Mouse (Mus musculus) G1E (cell line): ENCODE data around the gene Tmem150a. TPM values are rescaled to one million over a fixed set of nuclear protein-coding genes. Genes with fewer than 3 reads are reported as not detected.
A peak's percentile ranks its signal among the peaks of the same experiment; 100 is the strongest.

Experiments used
- ATAC-seq: 2 replicates; pipeline ENCODE4 v1.8.0; 2016; ENCODE audit warnings: mild to moderate bottlenecking; ENCODE audit not compliant: insufficient number of reproducible peaks, poor library complexity, low FRiP score, severe bottlenecking; ENCODE audit errors: extremely low read depth
- DNase-seq: peaks from one replicate; pipeline ENCODE4 v3.0.0; 2012; ENCODE audit warnings: low spot score
- H3K27me3 ChIP-seq: 2 replicates; pipeline ENCODE4 v1.6.1; 2012; ENCODE audit warnings: mild to moderate bottlenecking, low read length, inconsistent platforms; ENCODE audit not compliant: insufficient read depth
- H3K36me3 ChIP-seq: replicated peaks from 2 replicates; pipeline ENCODE3; 2012; ENCODE audit warnings: mild to moderate bottlenecking, inconsistent platforms
- H3K4me1 ChIP-seq: 2 replicates; pipeline ENCODE4 v1.6.1; 2012; ENCODE audit warnings: low read depth, low read length, inconsistent platforms, mixed read lengths; ENCODE audit not compliant: insufficient read depth
- H3K4me3 ChIP-seq: 2 replicates; pipeline ENCODE4 v1.5.1; 2012; ENCODE audit warnings: low read depth, mild to moderate bottlenecking, inconsistent platforms, low read length, moderate library complexity, mixed read lengths
- H3K9me3 ChIP-seq: replicated peaks from 2 replicates; pipeline ENCODE4 v1.6.1; 2012; ENCODE audit warnings: inconsistent platforms
- CTCF ChIP-seq: IDR thresholded peaks from 2 replicates; pipeline ENCODE4 v1.5.1; 2012; ENCODE audit warnings: low read depth, low read length, inconsistent platforms, mixed read lengths
- GATA1 ChIP-seq: IDR thresholded peaks from 2 replicates; pipeline ENCODE4 v1.6.1; 2012; ENCODE audit warnings: borderline replicate concordance, low read length, inconsistent platforms, mixed read lengths
- GATA2 ChIP-seq: IDR thresholded peaks from 2 replicates; pipeline ENCODE4 v1.6.1; 2012; ENCODE audit warnings: low read depth, low read length, inconsistent platforms, borderline replicate concordance
- POLR2AphosphoS5 ChIP-seq: IDR thresholded peaks from 2 replicates; pipeline ENCODE4 v1.6.1; 2012; ENCODE audit warnings: low read depth, low read length, inconsistent platforms; ENCODE audit not compliant: insufficient replicate concordance
- TAL1 ChIP-seq: conservative IDR thresholded peaks from 2 replicates; pipeline ENCODE4 v1.6.1; 2012; ENCODE audit warnings: low read depth, low read length, inconsistent platforms, mixed read lengths
- polyA plus RNA-seq: library from polyadenylated mRNA; stranded (reverse); fragments of >175 nt; gene quantifications from 2 replicates; pipeline ENCODE4 v1.2.3, GENCODE M21; 2012
- total RNA-seq, 2 experiments: library from RNA; stranded (forward) in 1 of 2; stranded (reverse) in 1 of 2; fragments of 200-1000 nt in 1 of 2; fragments of >200 nt in 1 of 2; fragmentation: Nextera tagmentation in 1 of 2; gene quantifications; 2 replicates each; pipeline ENCODE4 v1.2.3; 2014 to 2017

Gene Tmem150a
- total and polyA plus RNA-seq, 3 experiments = 0.55 to 6.0 (median 5.1) TPM

- TF ChIP-seq POLR2AphosphoS5 (no peak), GATA2 (no peak), TAL1 (no peak), CTCF (peak; percentile 15; the same call in 1 of the 2 replicates)
- Histone ChIP-seq H3K36me3 (peaks cover 95% of the 10 kb centered on the region), H3K4me1 (peaks cover 16% of the 10 kb centered on the region; the same call in 1 of the 2 replicates), H3K27me3 (no peaks in the 10 kb centered on the region), H3K9me3 (no peaks in the 10 kb centered on the region), H3K4me3 (no peak overlapping the region)
- ATAC-seq (no peak), DNase-seq (peak; percentile 14)
Measured at GRCm38 (mm10) chr6:72319019-72319418, 36.2 kb upstream of the Tmem150a start.

GRCm38 (mm10) chr6:72322936-72323335 is 32.3 kb upstream of the Tmem150a start:
- ATAC-seq (no peak), DNase-seq (no peak)
- Histone ChIP-seq H3K36me3 (peaks cover 98% of the 10 kb centered on the region), H3K4me1 (peaks cover 16% of the 10 kb centered on the region; the same call in 1 of the 2 replicates), H3K4me3 (no peak overlapping the region), H3K9me3 (no peaks in the 10 kb centered on the region), H3K27me3 (no peaks in the 10 kb centered on the region)
- TF ChIP-seq POLR2AphosphoS5 = no peak

GRCm38 (mm10) chr6:72323786-72324508 is 31.3 kb upstream of the Tmem150a start:
- ATAC-seq (no peak), DNase-seq (no peak)
- H3K9me3 ChIP-seq = no peaks in the 10 kb centered on the region
- H3K36me3 ChIP-seq = peaks cover 98% of the 10 kb centered on the region
- TF ChIP-seq CTCF (no peak), GATA1 (no peak), POLR2AphosphoS5 (no peak), TAL1 (no peak), GATA2 (no peak)
- H3K27me3 ChIP-seq = no peaks in the 10 kb centered on the region
- H3K4me1 ChIP-seq = peaks cover 16% of the 10 kb centered on the region; the same call in 1 of the 2 replicates
- no peak overlapping the region for H3K4me3 ChIP-seq

- H3K36me3 ChIP-seq = peaks cover 98% of the 10 kb centered on the region
- no peak for TF ChIP-seq GATA1
- TF ChIP-seq CTCF = no peak
- TF ChIP-seq POLR2AphosphoS5 = no peak
- TF ChIP-seq TAL1 = no peak
- TF ChIP-seq GATA2 = no peak
- no peak for DNase-seq
- H3K27me3 ChIP-seq = no peaks in the 10 kb centered on the region
- H3K4me1 ChIP-seq = peaks cover 16% of the 10 kb centered on the region; the same call in 1 of the 2 replicates
- H3K4me3 ChIP-seq = no peak overlapping the region
- H3K9me3 ChIP-seq = no peaks in the 10 kb centered on the region
- ATAC-seq = no peak
Measured at GRCm38 (mm10) chr6:72326274-72326673, 29.0 kb upstream of the Tmem150a start.

DNA sequence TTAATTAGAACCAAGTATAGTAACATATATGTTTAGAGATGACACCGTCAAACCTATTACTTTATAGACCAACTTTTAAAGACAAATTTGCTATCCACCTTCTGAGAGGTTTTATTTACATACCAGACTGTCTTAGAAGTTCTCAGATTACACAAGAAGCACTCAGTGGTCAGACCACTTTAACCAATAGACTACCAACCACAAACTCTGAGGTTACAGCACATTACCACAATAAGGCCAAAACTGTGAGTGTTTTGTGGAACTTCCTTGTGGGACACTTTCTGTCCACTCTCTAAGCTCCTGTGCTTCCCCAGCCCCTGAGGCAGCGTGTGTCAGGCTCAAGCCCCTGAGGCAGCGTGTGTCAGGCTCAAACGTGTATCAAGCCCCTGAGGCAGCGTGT is 26.2 kb upstream of the Tmem150a start:
- no peak for ATAC-seq
- no peak for TF ChIP-seq CTCF
- DNase-seq = no peak

DNA sequence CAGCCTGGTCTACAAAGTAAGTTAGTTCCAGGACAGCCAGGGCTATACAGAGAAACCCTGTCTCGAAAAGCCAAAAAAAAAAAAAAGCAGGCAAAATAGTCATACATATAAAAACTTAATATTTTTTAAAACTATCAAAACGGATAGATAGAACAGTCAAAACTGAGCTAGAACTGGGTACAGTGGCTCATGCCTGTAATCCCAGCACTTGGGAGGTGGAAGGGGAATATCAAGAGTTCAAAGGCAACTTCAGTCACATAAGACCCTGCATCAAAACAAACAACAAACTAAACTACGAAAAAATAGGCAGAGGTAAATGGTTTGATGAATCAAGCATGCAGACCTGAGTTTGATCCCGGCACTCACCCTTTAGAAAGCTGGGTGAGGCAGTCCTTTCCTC is 25.1 kb upstream of the Tmem150a start:
- Histone ChIP-seq H3K36me3 (peaks cover 98% of the 10 kb centered on the region), H3K4me1 (peaks cover 10% of the 10 kb centered on the region; the same call in 1 of the 2 replicates), H3K27me3 (no peaks in the 10 kb centered on the region), H3K9me3 (no peaks in the 10 kb centered on the region), H3K4me3 (no peak overlapping the region)
- DNase-seq (no peak), ATAC-seq (no peak)
- TF ChIP-seq GATA2 (no peak), GATA1 (no peak), TAL1 (no peak), CTCF (no peak), POLR2AphosphoS5 (no peak)

More for the DNA sequence above, 26.2 kb upstream of the Tmem150a start:
- H3K4me1 ChIP-seq = peaks cover 15% of the 10 kb centered on the region; the same call in 1 of the 2 replicates
- H3K36me3 ChIP-seq = peaks cover 98% of the 10 kb centered on the region
- H3K27me3 ChIP-seq = no peaks in the 10 kb centered on the region
- no peaks in the 10 kb centered on the region for H3K9me3 ChIP-seq
- no peak overlapping the region for H3K4me3 ChIP-seq

GRCm38 (mm10) chr6:72333111-72333510 is 22.1 kb upstream of the Tmem150a start:
- H3K4me1 ChIP-seq = peaks cover 15% of the 10 kb centered on the region; the same call in 1 of the 2 replicates
- no peak for ATAC-seq

More at GRCm38 (mm10) chr6:72333111-72333510, 22.1 kb upstream of the Tmem150a start:
- Histone ChIP-seq H3K9me3 (no peaks in the 10 kb centered on the region), H3K4me3 (no peak overlapping the region), H3K36me3 (peaks cover 99% of the 10 kb centered on the region), H3K27me3 (no peaks in the 10 kb centered on the region)
- no peak for TF ChIP-seq GATA2
- DNase-seq = no peak
